Mouse (Mus musculus) adrenal gland, postnatal 10 days (tissue): Measurements from ENCODE around the gene Hoxc5. TPM values are rescaled to one million over a fixed set of nuclear protein-coding genes. Genes with fewer than 3 reads are reported as not detected.
A peak's percentile ranks its signal among the peaks of the same experiment; 100 is the strongest.

Source experiments
- DNase-seq: peaks from one replicate; pipeline ENCODE4 v3.0.0; 2021; ENCODE audit warnings: mixed read lengths
- long read RNA-seq, 2 experiments: library from polyadenylated mRNA; stranded (forward); transcript quantifications; one replicate each; pipeline ENCODE4 v2.0.0; 2021
- total RNA-seq, 2 experiments: library from RNA; stranded (reverse); gene quantifications; 2 replicates each; pipeline ENCODE4 v1.2.3; 2021

Gene Hoxc5
- total RNA-seq, result 1 to 10 TPM; 5.5 to 6.9 TPM
- long read RNA-seq, experiment 1, partial matches to known transcripts, result 0 of 7 reads
- long read RNA-seq, experiment 1, other reads (novel, unspliced or antisense), result 3 of 7 reads
- long read RNA-seq, experiment 2, partial matches to known transcripts, result 0 of 5 reads
- long read RNA-seq, experiment 2, other reads (novel, unspliced or antisense), result 1 of 5 reads

- DNase-seq, result no peak
These were observed at the start of gene Hoxc5 for GRCm38 (mm10) chr15:102967312-102967510. Gene Hoxc5 (plus strand): TSS chr15:102967443.

- DNase-seq, result no peak
These were observed 49.2 kb upstream of the Hoxc5 start for GRCm38 (mm10) chr15:102917972-102918572.

GRCm38 (mm10) chr15:102918611-102919265 lies 48.5 kb upstream of the Hoxc5 start:
- DNase-seq, result no peak

- DNase-seq, result no peak
These were observed 47.7 kb upstream of the Hoxc5 start for GRCm38 (mm10) chr15:102919336-102920180.

- DNase-seq, result peak; percentile 59
These were observed 46.6 kb upstream of the Hoxc5 start for GRCm38 (mm10) chr15:102920619-102921018.

- DNase-seq, result no peak
These were observed 45.9 kb upstream of the Hoxc5 start, which contains the start of gene Hoxc13 for GRCm38 (mm10) chr15:102921053-102922011. Gene Hoxc13 (plus strand): TSS chr15:102921103.

GRCm38 (mm10) chr15:102922012-102922362 lies 45.3 kb upstream of the Hoxc5 start:
- peak; percentile 35 for DNase-seq

- DNase-seq, result no peak
These were observed 44.4 kb upstream of the Hoxc5 start for GRCm38 (mm10) chr15:102922636-102923500.

GRCm38 (mm10) chr15:102927032-102927645 lies 40.1 kb upstream of the Hoxc5 start:
- no peak for DNase-seq

- DNase-seq, result no peak
These were observed 35.4 kb upstream of the Hoxc5 start for GRCm38 (mm10) chr15:102931706-102932358.

- no peak for DNase-seq
These were observed 32.8 kb upstream of the Hoxc5 start for GRCm38 (mm10) chr15:102934438-102934837.

- DNase-seq, result no peak
These were observed 32.3 kb upstream of the Hoxc5 start for GRCm38 (mm10) chr15:102934897-102935296.

GRCm38 (mm10) chr15:102936279-102936972 lies 30.8 kb upstream of the Hoxc5 start, which contains the start of gene Hoxc12:
Gene Hoxc12 (plus strand): TSS chr15:102936757.
- DNase-seq, result no peak

GRCm38 (mm10) chr15:102937036-102937666 lies 30.1 kb upstream of the Hoxc5 start:
- no peak for DNase-seq

- no peak for DNase-seq
These were observed 27.7 kb upstream of the Hoxc5 start for GRCm38 (mm10) chr15:102939256-102940155.

GRCm38 (mm10) chr15:102942739-102943467 lies 24.3 kb upstream of the Hoxc5 start:
- DNase-seq, result no peak

- no peak for DNase-seq
These were observed 23.8 kb upstream of the Hoxc5 start for GRCm38 (mm10) chr15:102943468-102943813.
